Mouse (Mus musculus): ENCODE data around the gene Fam8a1. TPM values are rescaled to one million over a fixed set of nuclear protein-coding genes. Genes with fewer than 3 reads are reported as not detected.

Gene Fam8a1
- polyA plus RNA-seq, 1 experiment from 2014 or later: 7.4 TPM

Other genes starting within 250 kb of the Fam8a1 start
- 5.4 and 6.1 TPM in 2 replicates for gene Cap2, start 167.7 kb upstream of the Fam8a1 start, polyA plus RNA-seq (2014; fragmentation: Nextera tagmentation; extraction: Ambion mirVana)
- gene Nup153, start 58.4 kb downstream of the Fam8a1 start, polyA plus RNA-seq (2014; fragmentation: Nextera tagmentation; extraction: Ambion mirVana): 43.4 and 46.7 TPM in 2 replicates